Mouse (Mus musculus) cerebellum, adult (tissue): Measurements from ENCODE around the gene Wdr63.

Source experiments
- ATAC-seq: cut with Nextera tagmentation; 2 replicates; pipeline ENCODE4 v1.9.2; 2017; ENCODE audit warnings: mild to moderate bottlenecking, moderate library complexity, mixed read lengths; ENCODE audit not compliant: insufficient number of reproducible peaks, low FRiP score, low TSS enrichment

The Wdr63 gene

GRCm38 (mm10) chr3:146058263-146058662 lies 49.7 kb downstream of the Wdr63 start:
- no peak for ATAC-seq

GRCm38 (mm10) chr3:146057131-146057530 lies 50.8 kb downstream of the Wdr63 start:
- ATAC-seq = no peak

DNA sequence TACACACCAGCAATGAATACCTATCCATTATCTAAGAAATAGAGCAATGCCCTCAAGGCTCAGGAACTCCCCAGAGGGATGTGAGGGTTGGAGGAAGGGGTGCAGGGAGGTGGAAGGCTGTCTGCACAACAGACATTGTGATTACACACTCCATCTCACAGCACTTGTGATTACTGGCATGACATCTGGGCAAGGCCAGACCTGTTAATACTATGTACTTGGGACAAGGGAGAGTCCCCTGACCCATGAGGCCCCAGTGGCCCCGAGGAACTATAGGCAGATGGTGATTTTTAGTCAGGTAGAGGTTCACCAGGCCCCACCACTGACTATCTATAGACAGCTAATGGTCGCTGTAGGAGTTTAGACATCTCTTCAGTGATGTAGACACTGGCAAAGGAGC lies 54.1 kb downstream of the Wdr63 start:
- no peak for ATAC-seq

GRCm38 (mm10) chr3:146053082-146053814 lies 54.7 kb downstream of the Wdr63 start:
- ATAC-seq = no peak

GRCm38 (mm10) chr3:146051277-146052007 lies 56.5 kb downstream of the Wdr63 start:
- ATAC-seq = no peak

GRCm38 (mm10) chr3:146049951-146050350 lies 58.0 kb downstream of the Wdr63 start:
- ATAC-seq = no peak

DNA sequence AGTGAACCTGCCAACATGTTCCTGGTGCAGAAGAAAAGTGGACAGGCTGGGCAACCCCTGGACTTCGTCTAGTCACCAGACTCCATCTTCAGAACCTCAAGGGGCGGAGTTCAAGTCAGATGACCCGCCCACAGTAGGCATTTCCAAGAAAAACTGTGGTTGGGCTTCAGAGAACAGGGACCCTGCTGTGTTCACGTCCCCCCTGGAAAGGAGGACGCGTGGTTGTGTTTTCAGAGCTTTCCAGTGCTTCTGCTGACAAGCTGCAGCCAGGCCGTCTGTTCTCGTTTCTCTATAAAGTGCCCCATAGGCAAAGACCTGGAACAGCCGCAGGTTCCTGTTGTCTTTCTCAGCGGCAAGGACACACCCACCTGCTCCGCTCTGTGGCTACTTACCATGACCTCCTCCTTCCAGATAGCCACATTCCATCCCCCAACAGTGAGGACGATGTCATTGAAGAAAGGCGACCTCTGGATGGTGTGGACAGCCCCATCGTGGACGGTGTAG lies 60.2 kb downstream of the Wdr63 start:
- ATAC-seq = no peak

- ATAC-seq = no peak
Measured at GRCm38 (mm10) chr3:146046076-146046475, 61.9 kb downstream of the Wdr63 start.

- no peak for ATAC-seq
Measured at GRCm38 (mm10) chr3:146044977-146045376, 63.0 kb downstream of the Wdr63 start.

DNA sequence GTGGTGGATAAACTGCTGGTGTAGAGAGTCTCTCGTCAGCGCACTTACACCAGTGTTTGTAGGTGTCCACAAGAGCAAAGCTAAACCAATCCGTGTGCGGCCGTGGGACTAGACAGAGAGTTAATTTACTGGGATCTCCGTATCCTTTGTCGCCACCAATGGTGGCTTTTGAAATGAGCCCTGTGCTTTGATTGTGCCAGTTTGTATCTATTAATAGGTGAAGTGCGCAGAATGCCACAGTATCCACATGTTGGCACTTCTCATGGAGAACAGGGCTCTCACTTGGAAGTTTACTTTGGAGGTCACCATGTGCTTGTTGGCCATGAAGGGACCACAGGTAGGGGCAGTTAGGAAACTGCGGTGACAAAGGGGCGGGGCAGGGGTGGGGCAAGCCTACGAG lies 66.5 kb downstream of the Wdr63 start:
- no peak for ATAC-seq

GRCm38 (mm10) chr3:146039132-146039903 lies 68.6 kb downstream of the Wdr63 start:
- no peak for ATAC-seq

GRCm38 (mm10) chr3:146037906-146038305 lies 70.0 kb downstream of the Wdr63 start:
- ATAC-seq = no peak

DNA sequence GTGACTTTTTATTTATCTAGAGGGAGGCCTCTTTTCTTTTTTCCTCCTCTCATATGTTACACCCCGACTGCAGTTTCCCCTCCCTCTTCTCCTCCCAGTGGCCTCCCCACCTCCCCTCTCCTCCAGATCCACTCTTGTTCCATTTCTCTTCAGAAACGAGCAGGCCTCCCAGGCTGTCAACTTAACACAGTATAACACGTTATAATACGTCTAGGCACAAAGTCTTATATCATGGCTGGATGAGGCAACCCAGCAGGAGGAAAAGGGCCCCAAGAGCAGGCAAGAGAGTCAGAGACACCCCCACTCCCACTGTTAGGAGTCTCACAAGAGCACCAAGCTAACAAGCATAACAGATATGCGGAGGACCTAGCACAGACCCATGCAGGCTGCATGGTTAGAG lies 75.0 kb downstream of the Wdr63 start:
- no peak for ATAC-seq

- no peak for ATAC-seq
Measured at GRCm38 (mm10) chr3:146030255-146030836, 77.6 kb downstream of the Wdr63 start.

DNA sequence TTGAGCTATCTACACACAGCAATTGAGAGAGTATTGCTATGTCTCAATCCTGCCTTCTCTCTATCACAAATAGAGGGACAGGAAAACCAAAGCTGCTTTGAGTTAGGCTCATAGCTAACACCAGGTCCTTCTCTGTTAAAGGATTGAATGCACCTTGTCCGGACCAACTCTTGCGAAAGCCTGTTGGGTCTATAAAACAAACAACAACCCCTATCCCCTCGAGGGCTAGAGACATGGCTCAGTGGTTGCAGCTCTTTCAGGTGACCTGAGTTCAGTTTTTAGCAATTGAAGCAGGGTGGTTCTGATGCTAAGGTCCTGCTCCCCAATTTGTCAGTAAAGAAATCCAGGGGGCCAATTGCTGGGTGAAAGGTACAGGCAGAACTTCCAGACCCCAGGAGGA lies 78.7 kb downstream of the Wdr63 start:
- ATAC-seq = no peak

GRCm38 (mm10) chr3:146028406-146028805 lies 79.5 kb downstream of the Wdr63 start:
- ATAC-seq = no peak

DNA sequence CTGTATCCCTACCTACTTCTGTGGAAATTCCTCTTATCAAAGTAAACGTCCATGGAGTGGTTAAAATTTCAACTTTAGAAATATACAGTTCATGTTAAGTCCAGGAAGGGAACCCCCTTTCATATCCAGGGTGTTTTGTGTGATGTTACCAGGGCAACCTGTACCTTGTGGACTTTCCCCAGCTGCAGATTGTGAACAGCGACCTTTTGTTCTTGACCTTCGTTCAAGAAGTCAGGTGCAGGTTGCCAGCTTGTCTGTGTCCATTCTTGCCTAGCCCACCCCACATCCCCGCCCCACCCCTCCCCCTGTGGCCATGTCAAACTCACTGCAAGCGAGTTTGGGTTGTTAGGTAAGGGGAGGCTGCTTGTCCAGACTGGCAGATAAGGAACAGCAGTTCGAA lies 80.8 kb downstream of the Wdr63 start:
- no peak for ATAC-seq

DNA sequence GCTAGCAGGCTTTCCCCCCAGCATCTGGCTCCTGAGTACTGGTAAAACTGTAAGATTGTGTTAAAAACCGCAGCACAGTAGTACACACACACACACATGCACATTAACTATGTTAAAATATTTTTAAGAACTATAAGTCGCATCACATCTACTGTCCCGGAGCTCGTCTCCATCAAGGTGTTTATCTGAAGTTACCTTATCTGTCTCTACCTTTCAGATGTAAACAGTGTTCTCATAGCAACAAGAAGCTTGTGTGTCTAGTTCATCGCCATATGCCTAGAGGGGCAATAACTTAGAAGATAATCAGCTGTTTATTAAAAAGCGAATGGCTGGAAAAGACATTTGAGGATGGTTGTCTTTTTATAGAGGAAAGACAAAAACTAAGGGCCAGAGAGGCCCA lies 82.4 kb downstream of the Wdr63 start:
- no peak for ATAC-seq

GRCm38 (mm10) chr3:146024746-146025145 lies 83.2 kb downstream of the Wdr63 start:
- ATAC-seq = no peak

GRCm38 (mm10) chr3:146022232-146022631 lies 85.7 kb downstream of the Wdr63 start:
- ATAC-seq = no peak

DNA sequence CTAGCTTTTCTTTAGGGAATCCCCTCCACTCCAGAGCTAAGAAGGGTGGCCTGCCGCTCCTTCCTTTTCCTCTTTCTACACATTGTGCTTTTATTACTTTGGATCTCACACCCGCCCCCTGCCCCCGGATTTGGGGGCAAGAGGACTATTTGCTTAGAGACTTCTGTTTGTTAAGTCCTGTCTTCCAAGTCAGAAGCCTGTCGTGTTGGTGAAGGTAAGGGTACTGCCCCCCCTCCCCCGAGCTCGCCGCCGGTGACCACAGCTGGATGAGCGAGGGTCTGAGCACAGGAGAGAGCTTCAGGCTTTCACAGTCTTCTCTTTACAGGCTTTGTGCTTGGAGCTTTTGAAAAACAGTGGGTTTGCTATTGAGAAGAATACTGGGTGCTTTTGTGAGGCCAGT lies 90.4 kb downstream of the Wdr63 start:
- ATAC-seq = no peak
